Mouse (Mus musculus) liver, postnatal 0 days (tissue): ENCODE measurements around the gene H2-Ob.

Source experiments
- CTCF ChIP-seq: sonication (generic); IDR thresholded peaks from 2 replicates; pipeline ENCODE4 v1.5.1; 2016; ENCODE audit warnings: antibody characterized with exemption, low read depth
- EP300 ChIP-seq: IDR thresholded peaks from 2 replicates; pipeline ENCODE4 v1.6.1; 2016; ENCODE audit warnings: antibody characterized with exemption, low read depth, mild to moderate bottlenecking

- TF ChIP-seq EP300 (no peak), CTCF (no peak)
Observed at GRCm38 (mm10) chr17:34207456-34207855, 31.2 kb upstream of the H2-Ob start.
